Mouse (Mus musculus): Measurements from ENCODE around the gene Pum2.

- TF ChIP-seq CTCF (IDR thresholded peaks at IDR 0.05; ENCODE audit: insufficient read depth, low read length) (peak; percentile 68), POLR2A (IDR thresholded peaks at IDR 0.05; ENCODE audit: borderline replicate concordance, extremely low read depth, low read depth, low read length) (no peak)
Observed at GRCm38 (mm10) chr12:8698895-8699294, 25.0 kb downstream of the Pum2 start.

Measured in lung, adult 2 months (tissue).